Mouse (Mus musculus): Measurements from ENCODE around the gene Dlgap5.

The Dlgap5 gene

DNA sequence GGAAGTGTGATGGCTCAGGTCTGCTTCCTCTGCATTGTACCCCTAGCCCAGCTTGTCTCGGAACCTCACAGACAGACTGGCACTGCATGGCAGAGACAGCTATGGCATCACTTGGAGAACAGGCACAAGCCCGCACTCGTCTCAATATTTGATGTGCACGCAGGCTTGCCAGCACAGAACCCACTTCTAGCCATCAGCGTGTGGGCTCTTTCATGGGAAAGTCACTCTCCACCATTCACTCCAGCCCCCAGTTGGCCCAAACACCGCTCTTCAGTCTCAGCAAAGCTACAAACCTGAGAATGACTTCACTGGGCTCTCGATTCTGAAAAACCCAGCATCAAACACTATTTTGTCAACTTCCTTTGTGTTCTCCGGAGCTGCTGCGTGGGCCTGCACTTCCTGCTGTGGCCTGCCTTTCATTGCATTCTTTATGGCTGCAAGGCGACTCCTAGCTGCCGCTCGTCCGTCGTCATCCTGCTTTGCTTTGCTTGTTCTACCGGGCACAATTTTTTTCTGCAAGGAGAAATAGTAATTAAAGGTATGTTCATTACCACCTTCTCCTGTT, 22.7 kb downstream of the Dlgap5 start:
- no peak for DNase-seq (ENCODE audit: low read depth, low spot score)

DNA sequence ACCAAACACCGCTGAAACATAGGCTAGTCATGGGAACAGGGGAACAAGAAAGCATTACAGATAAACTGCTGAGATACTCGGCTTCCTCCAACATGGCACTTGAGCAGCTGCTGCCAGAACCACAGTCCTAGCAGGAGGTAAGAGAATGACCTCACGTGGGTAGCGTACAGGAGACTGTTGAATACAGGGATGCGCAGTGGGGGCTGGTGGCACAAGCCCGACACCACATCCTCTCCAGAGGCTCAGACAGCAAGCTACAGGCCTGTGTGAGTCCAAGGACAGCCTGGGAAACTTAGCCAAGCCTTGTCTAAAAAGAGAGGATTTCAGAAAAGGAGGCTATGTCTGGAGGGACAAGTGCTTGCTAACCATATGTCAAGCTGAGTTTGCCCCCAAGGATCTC, 23.2 kb downstream of the Dlgap5 start:
- DNase-seq (ENCODE audit: low read depth, low spot score) = no peak

DNA sequence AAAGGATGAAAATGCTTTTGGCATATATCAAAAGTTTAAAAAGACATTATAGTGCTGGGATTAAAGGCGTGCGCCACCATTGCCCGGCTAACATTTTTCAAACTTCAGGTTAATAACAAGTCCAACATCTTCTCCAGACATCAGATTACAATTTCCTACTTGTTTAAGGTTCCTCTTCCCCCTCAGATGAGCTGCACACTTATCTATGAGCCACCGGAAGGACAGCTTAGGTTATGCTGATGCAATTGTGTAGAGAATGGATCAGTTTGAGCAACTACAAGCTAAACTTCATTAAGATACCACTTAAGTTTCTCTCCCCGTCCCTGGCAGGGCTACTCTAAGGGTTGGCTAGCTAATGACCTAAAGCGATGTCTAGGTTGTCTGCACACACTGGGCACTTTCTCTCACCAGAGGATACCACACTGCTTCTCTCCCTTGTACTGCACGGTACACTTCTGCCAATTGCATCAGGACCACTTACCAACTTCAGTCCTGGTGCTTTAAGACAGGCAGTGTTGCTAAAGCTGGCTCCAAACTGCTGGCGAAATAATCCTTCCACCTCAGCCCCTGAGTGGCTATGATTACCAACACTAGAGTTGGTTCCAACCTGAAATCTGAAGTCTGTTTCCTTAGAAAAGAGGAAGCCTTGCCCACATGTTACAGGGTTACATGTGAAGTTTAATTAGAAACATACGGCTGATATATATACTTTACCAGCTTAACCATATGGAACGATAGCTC, 24.7 kb downstream of the Dlgap5 start:
- no peak for DNase-seq (ENCODE audit: low read depth, low spot score)

DNA sequence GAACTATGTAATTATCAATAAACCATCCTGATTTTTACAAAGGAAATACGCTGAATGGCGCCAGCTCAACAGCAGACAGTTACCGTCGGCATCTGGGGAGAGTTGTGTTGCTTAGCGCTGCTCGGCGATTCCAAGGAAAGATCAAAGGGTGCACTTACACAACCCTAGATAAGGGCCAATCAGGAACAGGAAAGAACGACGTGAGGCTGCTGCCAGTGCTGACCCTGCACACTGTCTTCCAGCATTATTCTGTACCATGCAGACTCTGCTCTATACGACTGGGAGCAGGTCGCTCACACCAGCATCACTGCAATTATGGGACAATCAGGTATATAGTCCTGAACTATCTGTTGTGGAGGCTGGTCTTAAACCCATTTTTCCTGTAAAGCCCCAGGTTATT, 32.1 kb downstream of the Dlgap5 start:
- no peak for DNase-seq (ENCODE audit: low read depth, low spot score)

DNA sequence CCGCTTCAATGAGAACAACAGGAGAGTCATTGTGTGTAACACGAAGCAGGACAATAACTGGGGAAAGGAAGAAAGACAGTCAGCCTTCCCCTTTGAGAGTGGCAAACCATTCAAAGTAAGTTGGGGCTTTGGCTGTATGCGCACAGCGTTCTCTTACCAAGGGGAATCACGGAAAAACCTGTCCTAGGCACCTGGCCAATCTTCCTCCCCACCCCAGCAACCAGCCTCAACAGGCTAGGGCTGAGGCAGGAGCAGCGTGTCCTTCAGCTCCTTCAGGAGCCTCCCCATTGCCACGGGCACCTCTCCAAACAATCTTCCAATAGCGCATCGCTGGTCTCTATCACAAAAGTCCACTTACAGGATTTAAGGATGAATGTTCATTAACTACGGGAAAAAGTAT, 33.6 kb downstream of the Dlgap5 start:
- no peak for DNase-seq (ENCODE audit: low read depth, low spot score)

DNA sequence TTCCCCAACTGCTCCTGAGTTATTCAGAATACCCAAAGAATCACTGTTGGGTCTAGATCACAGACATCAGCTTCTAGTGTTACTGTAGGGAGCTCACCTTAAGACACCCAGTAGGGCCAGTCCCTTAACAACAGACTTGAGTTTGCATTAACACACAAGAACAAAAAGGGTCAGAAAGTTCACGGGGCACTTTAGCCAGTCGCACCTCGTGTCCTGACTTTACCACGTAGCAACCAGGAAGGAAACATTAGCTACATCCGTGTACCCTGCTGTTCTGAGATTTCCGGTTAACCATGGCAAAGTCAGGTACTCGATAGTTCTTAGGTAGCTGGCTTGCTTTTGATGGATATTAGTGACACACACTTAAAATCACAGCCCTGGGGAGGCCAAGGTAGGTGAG, 34.3 kb downstream of the Dlgap5 start:
- DNase-seq (ENCODE audit: low read depth, low spot score) = no peak

DNA sequence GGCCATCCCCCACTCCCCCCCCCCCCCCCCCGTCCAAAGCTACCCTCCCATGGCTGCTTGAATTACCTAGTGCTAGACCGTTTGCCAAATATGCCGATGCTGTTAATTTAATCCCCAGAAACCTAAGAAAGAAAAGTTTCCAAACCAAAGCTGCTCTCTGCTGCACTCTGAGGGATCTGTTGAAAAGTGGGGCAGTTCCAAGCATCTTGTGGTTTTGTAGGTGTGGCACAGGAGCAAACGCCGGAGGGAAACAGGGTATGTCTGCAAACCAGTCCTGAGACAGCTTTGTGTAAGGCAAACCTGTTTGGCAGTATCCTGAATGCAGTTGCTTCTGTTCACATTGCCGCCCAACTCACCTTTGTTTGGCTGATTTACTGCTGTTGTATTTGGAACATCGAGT, 39.9 kb downstream of the Dlgap5 start:
- no peak for DNase-seq (ENCODE audit: low read depth, low spot score)

DNA sequence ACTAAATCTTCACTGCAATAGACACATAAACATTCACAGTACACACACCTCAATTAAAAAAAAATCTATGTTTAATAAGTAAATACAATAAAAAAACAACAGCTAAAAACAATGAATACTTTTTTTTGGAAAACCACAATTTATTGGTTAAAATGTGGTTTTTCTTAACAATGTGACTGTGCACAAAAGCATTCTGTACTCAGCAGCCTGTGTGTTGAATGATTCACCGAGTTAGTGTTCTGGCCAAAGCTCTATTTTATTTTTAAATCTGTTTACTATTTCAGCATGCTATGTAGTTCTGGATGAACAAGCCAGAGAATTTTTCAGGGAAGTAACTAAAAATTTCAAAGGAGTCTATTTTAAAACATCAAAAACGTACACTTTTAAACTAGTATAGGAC, 41.7 kb downstream of the Dlgap5 start:
- DNase-seq (ENCODE audit: low read depth, low spot score) = no peak

DNA sequence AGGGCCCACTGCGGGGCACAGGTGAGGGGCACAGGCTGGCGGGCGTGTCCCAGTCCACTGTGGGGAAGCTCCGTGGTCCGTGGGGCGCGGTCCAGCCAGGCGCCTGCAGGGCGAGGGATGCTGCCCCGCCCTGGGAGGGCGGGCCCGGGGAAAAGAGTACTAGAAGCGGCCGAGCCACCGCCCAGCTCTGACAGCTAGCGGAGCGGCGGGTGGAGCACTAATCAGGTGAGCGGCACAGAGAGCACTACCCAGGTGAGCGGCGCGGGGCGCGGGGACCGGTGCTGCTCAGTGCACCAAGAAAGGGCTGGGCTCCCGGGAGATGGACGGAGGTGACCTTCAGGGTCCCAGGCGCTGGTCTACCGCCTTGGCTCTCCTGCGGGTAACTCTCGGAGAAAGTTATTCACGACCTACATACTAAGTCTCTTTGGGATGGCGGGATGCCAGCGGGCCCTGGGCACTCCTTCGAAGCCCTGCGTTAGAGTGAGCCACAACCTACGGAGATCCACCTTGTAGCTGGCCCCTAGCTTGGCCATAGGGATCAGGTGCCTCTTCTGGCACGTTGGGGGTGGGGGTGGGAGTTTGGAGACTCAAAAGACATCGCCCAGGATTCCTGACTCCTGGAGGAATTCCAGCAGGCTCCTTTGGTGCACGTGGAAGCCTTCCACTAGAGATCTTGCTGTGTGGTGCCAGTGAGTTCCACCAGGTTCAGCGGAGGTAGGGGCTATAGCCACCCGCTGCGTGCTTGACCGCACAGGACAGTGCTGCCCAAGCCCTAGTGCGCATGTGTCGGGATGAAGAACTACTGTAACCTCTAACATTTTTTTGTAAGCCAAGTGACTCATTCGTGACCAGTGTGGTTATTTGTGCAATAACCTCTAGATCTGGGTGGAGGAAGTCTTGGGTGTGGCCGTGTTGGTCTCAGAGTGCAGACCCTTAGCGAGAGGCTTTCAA, 44.2 kb downstream of the Dlgap5 start:
- no peak for DNase-seq (ENCODE audit: low read depth, low spot score)

DNA sequence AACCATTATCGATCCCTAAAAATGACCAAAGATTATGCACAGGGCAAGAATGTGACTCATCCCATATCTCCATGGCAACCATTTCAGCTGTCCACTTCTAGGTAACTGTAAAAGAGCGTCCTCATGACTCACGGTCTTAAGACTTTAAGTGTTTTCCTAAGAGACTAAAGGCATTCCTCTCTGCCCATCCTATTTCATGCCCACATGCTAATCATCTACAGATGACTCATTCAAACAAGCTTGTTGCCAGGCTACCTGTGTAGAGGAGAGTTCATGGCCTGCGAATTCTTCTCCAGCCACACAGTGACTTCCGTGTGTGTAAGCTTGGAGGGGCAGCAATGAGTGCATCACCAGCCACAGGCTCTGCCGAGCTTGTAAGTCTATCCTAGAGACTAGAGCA, 46.5 kb downstream of the Dlgap5 start:
- no peak for DNase-seq (ENCODE audit: low read depth, low spot score)

DNA sequence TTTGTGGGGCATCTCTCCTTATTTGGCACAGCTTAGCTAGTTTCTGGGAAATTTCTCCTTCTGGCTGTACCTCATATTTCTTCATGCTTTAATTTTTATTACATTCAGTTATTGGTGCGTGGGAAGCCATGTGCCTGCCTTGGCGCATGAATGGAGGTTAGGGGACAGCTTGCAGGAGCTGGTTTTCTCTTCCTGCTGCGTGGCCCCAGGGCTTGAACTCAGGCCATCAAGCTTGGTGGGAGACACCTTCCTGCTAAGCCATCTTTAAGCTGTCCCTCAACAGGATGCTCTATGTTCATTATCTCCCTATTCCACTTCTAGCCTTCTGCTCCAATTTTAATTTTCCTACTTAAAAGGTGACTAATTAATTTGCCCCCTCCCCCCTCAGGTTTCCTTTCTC, 47.4 kb downstream of the Dlgap5 start:
- no peak for DNase-seq (ENCODE audit: low read depth, low spot score)

DNA sequence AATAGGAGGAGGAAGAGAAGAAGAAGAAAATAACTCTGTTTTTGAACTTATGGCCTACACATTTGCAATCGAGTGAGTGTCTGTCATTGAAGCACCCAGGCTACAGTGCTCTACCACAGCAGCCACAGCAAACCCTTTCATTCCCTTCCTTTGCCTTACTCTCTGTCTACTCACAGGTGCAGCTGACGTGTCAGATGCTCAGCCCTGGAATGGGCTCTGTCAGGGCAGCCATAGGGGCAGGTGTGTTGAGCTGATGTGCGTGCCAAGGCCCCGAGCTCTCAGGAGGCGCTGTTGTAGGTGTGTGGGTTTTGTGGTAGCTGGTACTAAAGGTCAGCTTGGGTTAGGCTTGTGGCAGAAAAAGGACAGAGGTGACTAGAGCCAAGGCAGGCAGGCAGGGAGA, 48.5 kb downstream of the Dlgap5 start:
- no peak for DNase-seq (ENCODE audit: low read depth, low spot score)

DNA sequence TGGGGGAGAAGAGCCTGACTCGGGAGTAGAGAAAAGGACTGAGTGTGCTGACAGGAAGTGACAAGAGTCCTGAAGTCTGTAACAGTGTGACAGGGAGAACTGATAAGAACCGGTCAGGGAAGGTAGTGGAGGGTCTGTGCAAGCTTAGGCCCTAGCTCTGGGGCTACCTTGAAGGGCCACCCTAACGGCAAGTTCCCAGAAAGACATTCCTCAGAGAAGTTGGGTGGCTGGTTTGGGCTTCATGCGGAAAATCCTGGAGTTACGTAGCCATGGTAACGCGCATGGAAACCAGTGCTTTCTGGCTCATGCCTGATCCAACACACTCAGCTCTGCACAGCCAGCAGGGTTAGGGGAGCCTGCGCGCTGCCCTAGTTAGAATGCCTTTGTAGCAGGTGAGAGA, 50.7 kb downstream of the Dlgap5 start, which contains the start of gene Lgals3:
Gene Lgals3 (plus strand): TSS at position 291 of the 400 bp plus-strand sequence.
- peak; percentile 60 for DNase-seq (ENCODE audit: low read depth, low spot score)

DNA sequence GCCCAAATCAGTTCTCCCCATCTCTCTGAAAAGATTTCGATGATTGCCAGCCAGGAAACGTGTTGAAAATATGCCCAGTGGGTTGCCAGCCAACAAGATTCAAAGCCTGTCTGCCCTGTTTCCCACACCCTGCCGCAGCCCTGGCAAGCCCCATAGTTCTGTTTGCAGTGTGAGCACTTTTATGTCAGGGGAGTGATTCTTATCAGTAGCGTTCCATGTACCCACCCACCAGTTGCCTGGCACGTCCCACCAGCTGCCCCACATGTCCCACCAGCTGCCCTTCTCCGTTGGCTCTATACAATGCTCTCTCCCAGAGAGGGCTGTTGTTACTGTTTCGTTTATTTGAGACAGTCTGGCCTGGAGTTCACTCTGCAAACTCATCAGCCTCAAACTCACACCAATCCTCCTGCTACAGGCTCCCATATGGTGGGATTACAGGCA, 51.3 kb downstream of the Dlgap5 start:
- DNase-seq (ENCODE audit: low read depth, low spot score) = no peak

DNA sequence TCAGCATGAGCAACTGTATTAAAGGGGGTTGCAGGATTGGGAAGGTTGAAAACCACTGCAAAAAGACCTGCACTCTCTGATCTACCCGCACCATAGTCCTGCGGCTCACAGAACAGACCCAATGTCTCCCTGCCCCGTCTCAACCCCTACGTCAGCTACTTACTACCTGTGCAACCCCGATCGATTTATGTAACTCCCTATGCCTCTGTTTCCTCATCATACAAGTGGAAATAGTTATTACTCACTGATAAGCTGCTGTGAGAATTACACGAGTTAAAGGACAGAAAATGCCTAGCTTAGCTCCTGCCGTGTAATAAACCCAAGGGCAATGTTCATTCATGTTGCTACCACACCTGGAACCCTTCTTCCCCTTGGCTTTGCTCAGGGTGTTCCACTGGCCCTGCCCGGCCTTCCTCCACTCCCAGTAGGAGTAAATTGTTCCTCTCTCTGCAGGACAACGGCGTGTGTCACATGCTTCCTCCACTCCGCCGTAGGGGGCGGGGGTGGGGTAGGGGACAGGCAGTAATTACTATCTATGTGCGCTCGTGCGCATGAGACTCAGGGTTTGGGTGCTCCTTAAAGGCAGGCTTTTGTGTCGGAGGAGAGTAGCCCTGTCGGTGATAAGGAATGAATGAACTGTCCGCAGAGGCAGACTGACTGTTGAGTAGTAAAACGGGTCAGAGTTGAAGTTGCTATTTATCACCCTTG, 53.3 kb downstream of the Dlgap5 start:
- DNase-seq (ENCODE audit: low read depth, low spot score) = peak; percentile 47

DNA sequence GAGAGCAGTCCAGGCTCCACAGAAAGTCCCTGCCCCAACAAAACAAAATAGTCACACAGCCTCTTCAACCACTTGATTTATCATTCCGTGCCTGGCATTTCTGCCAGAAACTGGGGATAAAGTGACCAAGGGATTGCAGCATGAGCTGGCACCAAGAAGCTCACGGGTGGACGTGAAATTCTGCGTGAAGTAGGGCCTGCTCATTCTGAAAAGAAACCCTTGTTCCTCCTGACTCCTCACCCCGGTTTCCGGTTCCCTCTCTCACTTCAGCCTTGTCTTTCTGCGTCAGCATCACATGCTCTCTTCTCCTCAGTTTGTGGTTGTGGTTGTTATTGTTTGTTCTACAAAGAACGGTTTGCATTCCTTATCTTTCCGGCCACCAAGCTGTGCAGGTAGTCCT, 56.3 kb downstream of the Dlgap5 start:
- no peak for DNase-seq (ENCODE audit: low read depth, low spot score)

DNA sequence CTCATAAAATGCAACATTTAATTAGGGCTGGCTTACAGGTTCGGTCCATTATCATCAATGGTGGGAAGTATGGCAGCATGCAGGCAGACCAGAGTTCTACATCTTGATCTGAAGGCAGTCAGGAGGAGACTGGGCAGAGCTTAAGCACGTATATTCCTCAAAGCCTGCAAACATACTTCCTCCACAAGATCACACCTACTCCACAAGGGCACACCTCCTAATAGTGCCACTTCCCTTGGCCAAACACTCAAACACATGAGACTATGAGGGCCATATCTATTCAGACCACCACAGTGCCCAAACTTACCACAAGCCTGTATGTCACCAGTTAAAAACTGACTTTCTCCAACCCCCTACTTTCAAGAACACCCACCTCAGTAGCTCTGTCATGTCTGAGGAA, 56.8 kb downstream of the Dlgap5 start:
- no peak for DNase-seq (ENCODE audit: low read depth, low spot score)

DNA sequence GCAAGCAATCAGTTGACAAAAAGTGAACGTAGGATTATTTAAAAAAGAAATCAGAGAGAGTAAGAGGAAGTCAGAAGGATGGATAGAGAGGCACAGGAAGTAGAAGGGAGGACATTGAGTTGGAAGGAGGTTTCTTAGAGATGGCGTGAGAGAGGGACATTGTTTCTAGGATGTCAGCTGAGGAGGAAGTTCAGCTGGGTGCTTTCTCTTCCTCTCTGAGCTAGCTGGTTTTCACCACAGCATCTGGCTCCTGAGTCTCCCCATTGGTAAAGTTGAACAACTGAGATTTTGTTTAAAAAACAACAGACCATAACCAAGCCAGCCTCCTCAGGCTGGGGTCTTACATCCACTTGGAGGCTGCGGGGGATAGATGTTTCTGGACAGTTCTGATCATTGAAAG, 58.6 kb downstream of the Dlgap5 start:
- no peak for DNase-seq (ENCODE audit: low read depth, low spot score)

DNA sequence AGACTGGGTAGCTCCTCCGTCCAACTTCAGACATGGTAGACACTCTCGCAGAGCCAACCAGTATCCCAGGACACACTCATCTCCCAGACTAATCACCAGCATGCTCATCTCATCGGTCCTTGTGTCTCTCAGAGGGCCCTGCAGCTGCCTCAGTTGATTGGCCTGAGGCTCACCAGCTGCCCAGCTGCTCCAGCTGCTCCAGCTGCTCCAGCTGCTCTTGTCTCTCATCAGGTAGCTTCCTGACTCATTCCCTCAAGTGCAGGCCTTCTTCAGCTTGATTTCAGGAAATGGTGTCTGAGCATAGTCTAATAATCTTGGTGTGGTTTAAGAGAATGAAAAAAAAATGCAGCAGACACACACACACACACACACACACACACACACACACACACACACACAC, 61.6 kb downstream of the Dlgap5 start:
- DNase-seq (ENCODE audit: low read depth, low spot score) = no peak

DNA sequence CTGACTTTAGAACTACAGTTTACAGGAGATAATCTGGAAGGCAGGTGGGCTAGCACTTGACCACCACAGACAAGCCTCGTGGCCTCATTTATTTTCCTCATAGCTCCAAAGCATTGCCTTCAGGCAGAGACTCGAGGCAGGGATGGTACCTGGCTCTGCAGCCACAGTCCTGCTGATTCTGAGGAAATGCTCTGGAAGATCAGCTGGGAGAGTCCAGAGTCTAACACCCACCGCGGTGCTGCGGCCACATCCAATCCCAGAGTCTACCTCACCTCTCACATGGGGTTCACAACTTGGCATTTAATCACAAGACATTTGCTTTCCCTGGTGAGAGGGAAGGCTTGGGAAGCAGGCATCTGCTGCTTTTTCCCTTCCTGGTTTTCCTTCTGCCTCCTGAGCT, 63.3 kb downstream of the Dlgap5 start:
- no peak for DNase-seq (ENCODE audit: low read depth, low spot score)

DNA sequence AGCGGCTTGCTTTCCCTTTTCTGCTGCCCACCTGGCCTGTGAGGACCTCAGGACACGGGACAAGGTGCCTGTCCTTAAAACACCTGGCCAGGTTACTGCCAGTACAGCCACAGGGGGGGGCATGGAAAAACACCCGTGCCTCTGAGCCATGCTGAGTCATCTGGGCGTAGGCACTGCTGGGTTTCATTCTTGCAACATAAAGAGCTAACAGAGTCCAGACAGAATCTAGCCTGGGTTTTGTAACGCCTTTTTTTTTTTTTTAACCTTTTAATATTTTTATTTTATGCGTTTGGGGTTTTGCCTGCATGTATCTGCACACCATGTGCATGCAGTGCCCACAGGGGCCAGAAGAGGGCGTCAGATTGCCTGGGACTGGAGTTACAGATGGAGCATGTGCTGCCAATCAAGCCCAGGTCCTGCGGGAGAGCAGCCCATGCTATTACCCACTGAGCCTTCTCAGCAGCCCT, 64.1 kb downstream of the Dlgap5 start:
- DNase-seq (ENCODE audit: low read depth, low spot score) = peak; percentile 68

DNA sequence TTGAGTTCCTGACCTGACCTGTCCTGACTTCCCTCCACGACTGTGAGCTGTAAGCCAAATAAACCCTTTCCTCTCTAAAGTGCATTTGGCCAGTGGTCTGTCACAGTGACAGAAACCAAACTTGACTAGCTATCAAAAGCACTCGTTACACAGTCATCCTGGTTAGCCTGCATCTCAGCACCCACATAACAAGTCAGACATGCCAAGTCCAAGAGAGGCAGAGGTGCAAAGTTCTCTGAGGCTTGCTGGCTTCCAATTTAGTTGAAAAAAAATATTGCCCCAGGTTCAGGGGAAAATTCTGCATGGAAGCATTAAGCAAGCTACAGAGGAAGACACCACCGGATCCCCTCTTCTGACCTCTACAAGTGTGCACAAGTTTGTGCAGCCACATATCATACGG, 65.0 kb downstream of the Dlgap5 start:
- DNase-seq (ENCODE audit: low read depth, low spot score) = no peak

Measured in WW6 (cell line).